Mouse (Mus musculus) stomach, postnatal 0 days (tissue): Measurements from ENCODE around the gene Polr3g.
A peak's percentile ranks its signal among the peaks of the same experiment; 100 is the strongest.

Source experiments
- CTCF ChIP-seq: IDR thresholded peaks from 2 replicates; pipeline ENCODE4 v1.5.1; 2016; ENCODE audit warnings: antibody characterized with exemption, low read depth, mild to moderate bottlenecking, moderate library complexity
- EP300 ChIP-seq: optimal IDR thresholded peaks from 2 replicates; pipeline ENCODE3; 2016; ENCODE audit warnings: antibody characterized with exemption

- TF ChIP-seq CTCF (peak; percentile 86), EP300 (no peak)
Measured at GRCm38 (mm10) chr13:81641289-81642045, 69.3 kb downstream of the Polr3g start.
